Mouse (Mus musculus) left cerebral cortex, postnatal 14 days (tissue): ENCODE results near the gene Cdr2. TPM values are rescaled to one million over a fixed set of nuclear protein-coding genes. Genes with fewer than 3 reads are reported as not detected.
"Not testable (repeated sequence)": the region's sequence is repeated elsewhere in the genome, so short reads cannot be mapped to it uniquely, and the experiment has no call there.

Experiments
- DNase-seq, 2 experiments: peaks; one replicate each; pipeline ENCODE4 v3.0.0; 2021 to 2022; ENCODE audit warnings: low spot score in 2 of 2, mixed read lengths in 1 of 2
- intact Hi-C: fragments of 180-260 bp; cut with DNase I; formaldehyde crosslinking; loops from one replicate; pipeline ENCODE4 v1.15.1; 2025
- total RNA-seq, 2 experiments: library from RNA; stranded (reverse); gene quantifications; 2 replicates each; pipeline ENCODE4 v1.2.3; 2021

Gene Cdr2
- total RNA-seq, 2 experiments from 2014 or later: 4.6 to 4.7 TPM

DNA sequence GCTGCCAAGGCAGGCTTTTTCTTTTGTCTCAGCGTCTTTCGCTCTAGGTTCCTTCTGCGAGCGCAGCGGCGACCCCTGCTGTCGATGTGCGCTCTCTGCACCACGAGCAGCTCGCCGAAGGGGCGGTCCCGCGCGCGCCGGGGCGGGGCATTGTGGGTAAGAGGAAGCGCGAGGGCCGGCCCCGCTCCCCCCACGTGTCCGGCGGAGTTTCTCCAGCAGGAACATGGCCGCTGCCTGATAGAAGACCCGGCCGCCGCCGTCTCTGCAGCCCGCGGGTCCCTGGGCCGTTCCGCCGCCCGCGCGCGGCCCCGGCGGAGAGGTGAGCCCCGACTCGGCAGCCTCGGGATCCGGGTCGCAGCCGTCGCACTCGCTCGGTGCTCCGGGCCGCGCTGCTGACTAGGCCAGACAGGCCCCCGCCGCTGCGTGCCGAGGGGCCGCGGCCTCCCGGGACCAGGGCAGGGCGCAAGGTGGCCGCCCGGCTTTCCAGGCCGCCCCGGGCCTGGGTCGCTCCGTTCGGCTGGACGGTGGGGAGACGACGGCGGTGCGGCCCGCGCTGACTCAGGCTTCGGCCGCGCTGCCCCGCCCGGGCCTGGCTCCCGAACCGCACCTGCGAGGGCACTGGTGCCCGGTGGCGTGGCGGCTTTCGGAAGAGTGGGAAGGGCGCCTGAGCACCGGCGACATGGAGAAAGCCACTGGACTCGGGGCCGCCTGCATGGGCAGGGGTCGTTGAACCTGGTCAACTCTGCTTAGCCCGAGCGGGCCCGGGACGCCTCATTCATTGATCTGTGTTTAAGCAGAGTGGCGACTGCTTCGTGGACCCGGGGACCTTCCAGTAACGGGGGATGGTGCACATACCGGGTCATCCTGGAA, 64.3 kb downstream of the Cdr2 start, which contains the start of gene Polr3e:
Polr3e (plus strand) TSS at position 153 of the 870 bp plus-strand sequence.
- intact Hi-C loops: loop anchor here (1.0 to 10.0 kb wide), 3 partner anchors 75 to 243 kb away; partner anchors contain the start of genes Eef2k, Mosmo and Pdzd9
- peak; percentile 99 to 100 for DNase-seq

GRCm38 (mm10) chr7:120917279-120917591, 64.9 kb downstream of the Cdr2 start:
- intact Hi-C loops: loop anchor here (1.0 to 10.0 kb wide), 3 partner anchors 74 to 242 kb away; partner anchors contain the start of genes Eef2k, Mosmo and Pdzd9
- no peak for DNase-seq

DNA sequence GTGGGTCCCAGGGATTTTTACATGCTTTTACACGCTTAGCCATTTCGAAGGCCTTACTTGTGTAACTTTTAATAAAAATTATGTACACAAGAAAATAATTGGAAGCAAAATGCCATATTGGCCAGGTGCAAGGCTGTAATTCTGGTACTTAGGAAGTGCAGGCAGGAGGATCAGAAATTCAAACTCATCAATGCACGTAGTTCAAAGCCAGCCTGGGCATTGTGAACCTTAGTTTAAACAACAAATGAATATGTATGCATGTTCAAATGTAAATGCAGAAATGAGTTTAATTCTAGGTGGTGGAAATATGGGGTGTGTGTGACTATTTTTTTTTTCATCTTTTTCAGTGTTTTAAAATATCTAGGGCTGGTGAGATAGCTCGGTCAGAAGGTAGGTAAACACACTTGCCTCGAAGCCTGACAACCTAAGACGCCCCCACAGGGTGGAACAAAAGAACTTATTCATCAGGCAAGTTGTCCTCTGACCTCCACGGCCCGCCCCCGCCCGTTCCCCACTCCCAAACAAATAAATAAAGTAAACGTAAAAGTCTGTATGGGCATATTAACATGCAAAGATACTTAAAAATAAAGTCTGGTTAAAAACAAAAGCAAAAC, 65.7 kb downstream of the Cdr2 start:
- no peak for DNase-seq
- intact Hi-C loops: loop anchor here (2.0 to 10.0 kb wide), 2 partner anchors 74 to 242 kb away; partner anchors contain the start of genes Eef2k, Mosmo and Pdzd9

GRCm38 (mm10) chr7:120913332-120913731, 68.8 kb downstream of the Cdr2 start:
- no peak for DNase-seq
- intact Hi-C loops: loop anchor here (10.0 kb wide), 1 partner anchor 239 kb away; the partner anchor contains the start of genes Mosmo and Pdzd9

- intact Hi-C loops: loop anchor here (10.0 kb wide), 1 partner anchor 236 kb away; the partner anchor contains the start of genes Mosmo and Pdzd9
- DNase-seq: not testable (repeated sequence)
These were observed 70.8 kb downstream of the Cdr2 start for GRCm38 (mm10) chr7:120911268-120911667.

GRCm38 (mm10) chr7:120910172-120910571, 71.9 kb downstream of the Cdr2 start:
- DNase-seq: not testable (repeated sequence)
- intact Hi-C loops: loop anchor here (10.0 kb wide), 1 partner anchor 235 kb away; the partner anchor contains the start of genes Mosmo and Pdzd9

Other genes starting within 250 kb of the Cdr2 start
- gene Vwa3a, start 243.0 kb downstream of the Cdr2 start, total RNA-seq: 10 to 100 TPM; 14.1 to 20.5 TPM
- under 1 TPM in 1 of 2 experiments, not detected in 1; 0.25 TPM for gene Gm5737, start 169.9 kb downstream of the Cdr2 start, total RNA-seq
- gene Eef2k, start 139.5 kb downstream of the Cdr2 start, total RNA-seq: 10 to 100 TPM; 31.6 to 42.9 TPM
- gene Polr3e, start 64.6 kb downstream of the Cdr2 start, total RNA-seq: 10 to 100 TPM; 30.4 to 30.9 TPM
- gene Mfsd13b, start 197 bp upstream of the Cdr2 start, total RNA-seq: under 1 TPM in 1 of 2 experiments, not detected in 1; 0.32 TPM
- gene Mettl9, start 52.1 kb upstream of the Cdr2 start, total RNA-seq: 10 to 100 TPM; 74.0 to 75.4 TPM
- under 1 TPM in 1 of 2 experiments, not detected in 1; 0.37 TPM for gene Igsf6, start 92.3 kb upstream of the Cdr2 start, total RNA-seq
- under 1 TPM; 0.24 to 0.32 TPM for gene Otoa, start 99.3 kb upstream of the Cdr2 start, total RNA-seq